Mouse (Mus musculus): ENCODE measurements around the gene Plxnc1.

Plxnc1 gene

DNA sequence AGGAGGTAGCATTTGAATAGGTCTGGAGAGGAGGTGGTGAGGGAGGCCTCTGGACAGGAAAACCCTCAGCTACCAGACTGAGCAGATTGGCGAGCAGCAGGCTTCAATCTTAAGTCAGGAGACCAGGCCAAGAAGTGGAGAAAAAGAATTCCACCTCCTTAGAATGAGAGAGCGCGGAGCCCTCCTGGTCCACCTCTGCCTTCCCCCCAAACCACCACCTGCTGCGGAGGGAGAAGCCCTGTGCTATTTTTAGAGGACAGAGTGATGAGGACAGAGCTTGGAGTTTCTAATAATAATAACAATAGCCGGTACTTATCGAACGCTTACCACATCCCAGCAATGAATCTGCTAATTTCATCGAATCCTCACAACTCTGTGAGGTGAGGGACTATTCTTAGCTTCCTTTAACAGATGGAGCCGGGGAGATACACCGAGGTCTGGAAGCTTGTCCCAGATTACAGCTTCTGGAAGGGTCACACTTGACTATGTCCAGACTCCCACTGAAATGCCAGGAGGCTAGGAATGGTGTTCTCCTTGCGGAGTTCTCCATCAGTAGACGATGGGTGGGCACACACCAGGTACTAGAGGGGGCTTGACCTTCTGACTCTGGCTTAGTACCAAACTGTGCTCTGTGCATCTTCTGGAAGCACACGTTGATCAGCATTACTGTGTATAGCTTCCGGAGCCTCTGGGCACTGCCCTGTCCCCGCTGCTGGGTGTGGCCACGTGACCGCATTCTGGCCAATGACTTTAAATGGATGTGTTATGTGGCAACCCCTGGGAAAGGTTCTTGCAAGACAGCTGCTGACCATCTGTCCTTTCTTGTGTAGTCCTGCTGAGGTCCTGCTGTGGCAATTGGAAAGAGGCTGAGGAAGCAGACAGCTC is 125.6 kb downstream of the Plxnc1 start:
- DNase-seq (ENCODE audit: low spot score) = no peak

- DNase-seq (ENCODE audit: low spot score) = no peak
Observed at GRCm38 (mm10) chr10:94818127-94818526, 126.5 kb downstream of the Plxnc1 start.

DNA sequence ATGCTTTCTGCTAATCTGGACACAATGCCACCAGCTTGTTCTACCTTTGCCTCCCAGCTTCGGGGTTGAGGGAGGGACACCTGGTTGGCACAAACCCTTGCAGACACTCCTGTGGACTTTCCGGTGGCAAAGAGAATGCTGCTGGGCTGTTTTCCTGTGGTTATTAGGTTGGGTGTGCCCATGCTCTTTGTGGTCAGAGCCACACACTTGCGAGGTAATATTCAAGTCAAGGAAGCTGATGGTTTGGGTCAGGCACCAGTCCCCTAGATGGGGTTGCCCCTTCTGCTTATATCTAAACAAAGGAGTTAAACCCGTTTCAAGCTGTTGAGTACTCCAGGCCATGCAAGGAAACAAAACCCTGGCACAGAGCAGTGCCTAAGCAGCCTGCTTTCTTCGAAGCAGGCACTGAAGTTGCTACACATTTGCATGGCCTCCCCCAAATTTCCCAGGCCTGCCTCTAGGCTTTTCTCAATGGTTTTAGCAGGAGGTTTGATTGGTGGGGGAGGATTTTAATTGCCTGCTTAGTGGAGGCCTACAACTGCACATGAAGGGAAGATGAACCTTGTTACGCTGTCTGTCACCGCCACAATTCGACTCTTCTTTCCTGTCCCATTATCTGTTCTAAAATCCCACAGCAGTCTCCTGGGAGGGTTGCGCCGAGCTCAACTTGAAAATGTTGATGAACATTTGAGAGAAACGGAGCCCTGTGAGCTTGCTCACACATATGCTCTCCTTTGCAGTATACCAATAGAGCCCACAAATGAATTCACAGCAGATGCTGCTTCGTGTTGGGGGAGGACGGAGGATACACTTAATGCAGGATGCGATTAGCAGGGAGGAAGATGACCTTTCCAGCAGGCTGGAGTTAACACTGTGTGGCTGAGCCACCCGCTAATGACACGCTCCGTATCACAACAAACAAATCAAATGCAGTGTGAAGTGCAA is 132.5 kb downstream of the Plxnc1 start:
- DNase-seq (ENCODE audit: low spot score) = no peak

GRCm38 (mm10) chr10:94809946-94810472 is 134.6 kb downstream of the Plxnc1 start:
- no peak for DNase-seq (ENCODE audit: low spot score)

- DNase-seq (ENCODE audit: low spot score) = no peak
Observed at GRCm38 (mm10) chr10:94808275-94808674, 136.4 kb downstream of the Plxnc1 start.

DNA sequence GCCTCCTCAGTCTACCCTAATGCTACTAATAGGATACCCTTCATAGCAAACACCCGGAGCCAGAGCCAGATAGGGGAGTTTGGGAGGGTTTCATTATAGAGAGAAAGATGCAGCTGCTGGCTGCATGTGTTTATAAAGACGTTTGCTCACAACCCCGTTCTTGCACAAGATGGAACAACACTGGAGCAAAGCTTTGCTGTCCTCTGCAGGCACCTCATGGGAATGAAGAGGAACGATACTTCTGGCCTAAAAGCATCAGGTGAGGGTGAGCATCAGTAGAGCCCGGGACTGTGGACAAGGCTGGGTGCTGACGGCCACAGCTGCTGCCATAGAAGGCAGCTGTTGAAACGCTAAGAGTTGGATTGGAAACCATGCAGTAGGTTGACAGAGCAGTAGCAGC is 137.3 kb downstream of the Plxnc1 start:
- no peak for DNase-seq (ENCODE audit: low spot score)

DNA sequence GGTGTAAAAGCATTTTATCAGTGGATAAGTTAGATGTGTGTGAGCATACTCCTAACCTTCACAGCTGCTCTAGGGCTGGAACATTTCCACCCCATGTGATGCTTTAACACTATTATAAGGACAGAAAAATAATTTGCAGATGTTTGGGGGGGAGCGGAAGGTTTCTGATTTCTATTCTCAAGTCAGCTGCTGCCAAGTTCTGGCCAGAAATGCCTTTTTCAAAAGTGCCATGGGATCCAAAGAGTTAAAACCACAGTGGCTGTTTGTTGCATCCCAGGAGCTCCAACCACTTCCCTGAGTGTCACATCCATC is 139.8 kb downstream of the Plxnc1 start:
- DNase-seq (ENCODE audit: low spot score) = no peak

GRCm38 (mm10) chr10:94804029-94804908 is 140.4 kb downstream of the Plxnc1 start:
- DNase-seq (ENCODE audit: low spot score) = no peak

DNA sequence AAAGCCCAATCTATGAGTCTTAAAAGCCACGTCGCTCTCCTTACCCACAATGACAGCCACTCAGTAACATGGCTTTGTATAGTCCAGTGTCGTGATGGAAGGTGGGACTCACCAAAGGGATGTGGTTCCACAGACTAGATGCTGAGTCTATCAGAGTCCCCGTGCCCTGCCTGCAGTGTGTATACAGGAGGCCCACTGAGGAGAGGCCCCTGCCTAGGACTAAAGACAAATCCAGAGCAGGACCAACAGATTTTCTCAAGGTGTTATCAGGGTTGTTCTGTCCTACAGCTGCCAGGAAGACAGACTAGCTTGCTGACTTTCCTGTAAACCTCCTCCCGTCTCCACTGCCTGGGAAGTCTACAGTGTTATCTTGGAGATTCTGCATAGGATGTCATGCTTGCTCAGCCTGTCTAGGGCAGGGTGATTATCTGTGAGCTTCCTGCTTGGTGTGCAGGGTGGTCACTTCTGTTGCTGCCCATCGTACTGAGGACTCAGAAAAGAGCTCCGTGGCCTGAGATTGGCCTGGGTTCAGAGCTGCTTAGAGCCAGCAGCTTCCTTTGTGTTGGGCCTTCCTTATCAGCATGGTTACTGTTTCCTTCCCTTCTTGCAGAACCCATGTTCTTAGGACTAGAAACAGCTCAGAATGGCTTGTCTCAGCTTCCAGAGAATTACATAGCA is 143.8 kb downstream of the Plxnc1 start:
- no peak for DNase-seq (ENCODE audit: low spot score)

GRCm38 (mm10) chr10:94799485-94800239 is 145.0 kb downstream of the Plxnc1 start:
- no peak for DNase-seq (ENCODE audit: low spot score)

GRCm38 (mm10) chr10:94798128-94798527 is 146.5 kb downstream of the Plxnc1 start:
- no peak for DNase-seq (ENCODE audit: low spot score)

DNA sequence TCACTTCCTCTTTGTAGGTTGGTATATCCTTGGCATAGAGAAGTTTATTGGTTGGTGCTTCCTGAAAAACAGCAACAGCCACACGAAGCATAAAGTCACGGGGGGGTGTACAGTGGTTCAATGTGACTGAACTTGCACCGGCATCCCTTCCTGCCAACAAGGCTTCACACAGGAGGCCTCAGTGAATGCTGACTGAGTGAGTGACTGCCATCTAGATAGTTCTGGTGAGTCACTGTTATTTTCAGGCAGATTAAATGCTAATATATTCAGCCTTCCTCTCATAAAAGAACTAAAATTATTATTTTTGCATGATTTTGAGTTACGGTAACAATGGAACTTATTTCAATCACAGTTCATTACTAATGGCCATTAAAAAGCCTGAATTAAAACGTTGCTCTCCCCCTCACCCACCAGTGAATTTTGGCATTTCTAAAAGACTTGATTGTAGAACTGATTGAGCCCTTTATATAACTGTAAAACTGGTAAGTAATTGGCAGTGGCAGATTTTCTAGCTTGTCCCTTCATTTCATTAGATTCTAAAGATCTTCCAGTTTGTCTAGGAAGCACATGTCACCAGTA is 149.9 kb downstream of the Plxnc1 start:
- DNase-seq (ENCODE audit: low spot score) = no peak

GRCm38 (mm10) chr10:94793914-94794313 is 150.7 kb downstream of the Plxnc1 start:
- no peak for DNase-seq (ENCODE audit: low spot score)

DNA sequence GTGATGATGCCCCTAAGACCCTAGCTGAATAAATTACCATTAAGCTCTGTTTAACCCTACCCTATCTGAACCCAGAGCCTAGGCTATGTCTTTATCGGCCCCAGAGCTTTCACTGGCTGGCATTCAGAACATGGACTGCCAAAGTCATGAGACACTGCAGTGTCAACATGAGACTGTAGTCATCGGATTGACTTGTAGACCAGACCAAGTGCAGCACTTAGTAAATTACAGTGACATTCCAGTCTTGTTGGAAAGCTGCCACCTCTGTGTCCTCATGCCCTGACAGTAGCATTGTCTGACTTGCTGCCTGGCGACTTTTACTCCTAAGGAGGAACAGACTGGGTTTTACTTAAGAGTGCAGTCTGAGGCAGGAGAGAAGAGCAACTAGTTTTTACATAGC is 155.4 kb downstream of the Plxnc1 start:
- no peak for DNase-seq (ENCODE audit: low spot score)

DNA sequence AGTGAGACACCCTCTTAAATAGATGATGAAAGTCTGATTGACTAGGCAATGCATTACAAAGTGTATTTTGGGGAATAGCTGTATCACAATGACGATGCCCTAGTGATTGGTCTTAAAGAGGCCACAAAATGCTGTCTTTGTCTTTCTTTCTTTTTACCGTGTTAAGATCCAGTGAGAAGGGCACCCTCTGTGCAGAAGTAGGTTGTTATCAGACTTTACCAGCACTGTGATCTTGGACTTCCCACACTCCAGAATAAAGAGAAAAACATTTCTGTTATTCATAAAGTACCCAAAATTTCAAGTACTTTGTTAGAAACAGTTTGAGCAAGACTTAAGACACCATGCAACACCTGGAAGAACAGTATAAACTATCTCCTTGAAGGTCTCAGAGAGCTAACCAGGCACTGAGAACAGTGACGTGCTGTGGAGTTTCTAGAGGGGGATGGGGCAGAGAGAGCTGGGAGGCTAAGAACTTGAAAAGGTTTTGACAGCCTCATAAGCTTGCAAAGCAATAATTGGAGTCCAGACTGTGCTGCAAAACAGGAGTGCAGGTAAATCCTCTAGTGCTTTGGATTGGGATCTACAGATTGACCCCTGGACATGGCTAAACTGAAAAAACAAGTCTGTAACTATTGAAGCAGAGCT is 163.9 kb downstream of the Plxnc1 start:
- no peak for DNase-seq (ENCODE audit: low spot score)

GRCm38 (mm10) chr10:94779319-94779718 is 165.3 kb downstream of the Plxnc1 start:
- DNase-seq (ENCODE audit: low spot score) = no peak

DNA sequence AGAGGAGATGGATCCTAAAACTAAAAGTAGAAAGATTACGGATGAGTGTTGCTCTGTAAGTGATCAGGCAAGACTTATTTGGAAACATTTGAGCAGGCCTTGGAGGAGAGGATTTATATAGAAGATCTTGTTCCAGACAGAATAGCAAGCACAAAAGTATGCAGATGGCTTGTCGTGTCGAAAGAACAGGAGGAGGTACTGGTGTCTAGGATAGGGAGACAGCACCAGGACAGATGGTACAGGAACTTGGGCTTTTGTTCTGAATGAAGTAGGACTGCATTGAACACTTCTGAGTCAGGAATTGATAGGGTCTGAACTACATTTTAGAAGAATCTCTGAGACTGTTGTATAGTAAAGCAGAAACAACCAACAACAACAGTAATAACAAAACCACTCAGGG is 167.1 kb downstream of the Plxnc1 start:
- no peak for DNase-seq (ENCODE audit: low spot score)

DNA sequence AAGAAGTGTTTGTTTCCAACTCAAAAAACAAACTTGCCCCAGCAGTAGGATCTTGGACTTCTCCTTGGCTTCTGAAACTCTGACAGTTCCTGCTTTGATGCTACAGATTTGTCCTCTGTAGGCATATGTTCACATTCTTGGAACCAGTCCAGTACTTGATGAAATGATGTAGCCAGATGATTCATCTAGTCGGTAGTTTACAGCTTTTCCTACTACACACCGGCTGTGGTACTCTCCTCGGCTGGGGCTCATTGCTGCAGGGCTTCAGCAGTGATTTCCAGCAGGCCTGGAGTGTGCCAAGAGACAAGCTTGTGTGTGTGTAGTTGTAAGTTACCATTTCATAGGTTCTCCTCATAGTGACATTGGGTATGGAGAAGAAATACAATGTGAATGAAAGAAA is 173.1 kb downstream of the Plxnc1 start:
- no peak for DNase-seq (ENCODE audit: low spot score)

GRCm38 (mm10) chr10:94747011-94747410 is 197.6 kb downstream of the Plxnc1 start:
- DNase-seq (ENCODE audit: low spot score) = no peak

- no peak for DNase-seq (ENCODE audit: low spot score)
Observed at GRCm38 (mm10) chr10:94741459-94741858, 203.2 kb downstream of the Plxnc1 start.
